Mouse (Mus musculus) limb, embryonic 13.5 days (tissue): ENCODE measurements at regions not wholly inside any gene's neighbourhood (a gene's known extent, or its start where the extent isn't known, plus 50 kb on each side); places are given as distances from the start of the nearest gene placed in this dataset.
A peak's percentile ranks its signal among the peaks of the same experiment; 100 is the strongest.

ENCODE experiments used
- ATAC-seq: fragments of 200-750 bp; cut with Nextera tagmentation; 2 replicates; pipeline ENCODE4 v1.8.0; 2017; ENCODE audit warnings: low read depth, moderate number of reproducible peaks, moderate TSS enrichment; ENCODE audit not compliant: low FRiP score
- H3K27ac ChIP-seq: fragments of 300-500 bp; sonication (generic); 2 replicates; pipeline ENCODE4 v1.5.1; 2015; ENCODE audit warnings: inconsistent platforms, mild to moderate bottlenecking, moderate library complexity
- H3K27me3 ChIP-seq: fragments of 300-500 bp; sonication (generic); 2 replicates; pipeline ENCODE4 v1.6.1; 2015; ENCODE audit warnings: mild to moderate bottlenecking, inconsistent platforms
- H3K36me3 ChIP-seq: fragments of 300-500 bp; sonication (generic); 2 replicates; pipeline ENCODE4 v1.6.1; 2015; ENCODE audit warnings: inconsistent platforms, mild to moderate bottlenecking, moderate library complexity
- H3K4me1 ChIP-seq: fragments of 300-500 bp; sonication (generic); 2 replicates; pipeline ENCODE4 v1.6.1; 2015; ENCODE audit warnings: inconsistent platforms
- H3K4me2 ChIP-seq: fragments of 300-500 bp; sonication (generic); replicated peaks from 2 replicates; pipeline ENCODE4 v1.6.1; 2015; ENCODE audit warnings: inconsistent platforms, mild to moderate bottlenecking, moderate library complexity
- H3K4me3 ChIP-seq: fragments of 300-500 bp; sonication (generic); 2 replicates; pipeline ENCODE4 v1.5.1; 2015; ENCODE audit warnings: moderate library complexity, mild to moderate bottlenecking, inconsistent platforms
- H3K9ac ChIP-seq: fragments of 300-500 bp; sonication (generic); 2 replicates; pipeline ENCODE4 v1.6.1; 2015; ENCODE audit warnings: mild to moderate bottlenecking, inconsistent platforms
- H3K9me3 ChIP-seq: fragments of 300-500 bp; sonication (generic); 2 replicates; pipeline ENCODE4 v1.6.1; 2016; ENCODE audit warnings: inconsistent platforms
- WGBS: fragments of 180-500 bp; shearing (Covaris S2); methylation state at CpG from one replicate; pipeline ENCODE4 v1.1.7; 2015; 5-methylcytosine and 5-hydroxymethylcytosine counted together

GRCm38 (mm10) chr1:155493333-155493732 is 64.6 kb upstream of the Acbd6 start:
- Histone ChIP-seq H3K4me3 (no peak overlapping the region), H3K9ac (no peak overlapping the region), H3K9me3 (no peaks in the 10 kb centered on the region), H3K27ac (no peak overlapping the region), H3K27me3 (no peaks in the 10 kb centered on the region), H3K36me3 (no peaks in the 10 kb centered on the region), H3K4me1 (peaks cover 37% of the 10 kb centered on the region), H3K4me2 (no peak overlapping the region)
- WGBS: 86% methylated on average over 6 of the region's 6 CpGs
- ATAC-seq: no peak

GRCm38 (mm10) chr1:155493799-155494198 is 64.1 kb upstream of the Acbd6 start:
- Histone ChIP-seq H3K9me3 (no peaks in the 10 kb centered on the region), H3K4me3 (no peak overlapping the region), H3K27ac (no peak overlapping the region), H3K36me3 (no peaks in the 10 kb centered on the region), H3K27me3 (no peaks in the 10 kb centered on the region), H3K9ac (no peak overlapping the region), H3K4me1 (peaks cover 34% of the 10 kb centered on the region), H3K4me2 (no peak overlapping the region)
- WGBS: 70% methylated on average over 4 of the region's 4 CpGs
- no peak for ATAC-seq

GRCm38 (mm10) chr1:155494347-155494746 is 63.6 kb upstream of the Acbd6 start:
- Histone ChIP-seq H3K36me3 (no peaks in the 10 kb centered on the region), H3K9me3 (no peaks in the 10 kb centered on the region), H3K4me3 (no peak overlapping the region), H3K27me3 (no peaks in the 10 kb centered on the region), H3K27ac (no peak overlapping the region), H3K4me2 (no peak overlapping the region), H3K4me1 (peaks cover 28% of the 10 kb centered on the region), H3K9ac (no peak overlapping the region)
- ATAC-seq: no peak
- 83% methylated on average over 2 of the region's 2 CpGs for WGBS

GRCm38 (mm10) chr1:155499735-155500134 is 58.2 kb upstream of the Acbd6 start:
- Histone ChIP-seq H3K27me3 (no peaks in the 10 kb centered on the region), H3K27ac (no peak overlapping the region), H3K4me2 (no peak overlapping the region), H3K4me3 (no peak overlapping the region), H3K9ac (no peak overlapping the region), H3K4me1 (peaks cover 20% of the 10 kb centered on the region), H3K36me3 (no peaks in the 10 kb centered on the region), H3K9me3 (no peaks in the 10 kb centered on the region)
- ATAC-seq: no peak
- WGBS: 91% methylated on average over 1 of the region's 1 CpGs

GRCm38 (mm10) chr1:155502867-155503266 is 55.1 kb upstream of the Acbd6 start:
- Histone ChIP-seq H3K27me3 (no peaks in the 10 kb centered on the region), H3K4me1 (peaks cover 33% of the 10 kb centered on the region), H3K27ac (no peak overlapping the region; the same call in 1 of the 2 replicates), H3K4me3 (no peak overlapping the region), H3K4me2 (peak overlapping the region; percentile 38; the same call in 1 of the 2 replicates), H3K36me3 (no peaks in the 10 kb centered on the region), H3K9ac (no peak overlapping the region), H3K9me3 (no peaks in the 10 kb centered on the region)
- WGBS: 50% methylated on average over 10 of the region's 10 CpGs
- 0 out of 2 replicates have a peak, but pooled peaks have one; percentile 6 for ATAC-seq

- Histone ChIP-seq H3K27me3 (no peaks in the 10 kb centered on the region), H3K9ac (no peak overlapping the region), H3K9me3 (no peaks in the 10 kb centered on the region), H3K4me2 (peak overlapping the region; percentile 5; the same call in 1 of the 2 replicates), H3K4me1 (peaks cover 33% of the 10 kb centered on the region), H3K27ac (peak overlapping the region; percentile 75), H3K4me3 (no peak overlapping the region), H3K36me3 (no peaks in the 10 kb centered on the region)
- peak; percentile 73 for ATAC-seq
- 41% methylated on average over 12 of the region's 12 CpGs for WGBS
Observed at GRCm38 (mm10) chr1:155504581-155505328, 53.2 kb upstream of the Acbd6 start.

GRCm38 (mm10) chr1:155505361-155506077 is 52.4 kb upstream of the Acbd6 start:
- no peaks in the 10 kb centered on the region for H3K9me3 ChIP-seq
- H3K27ac ChIP-seq: peak overlapping the region; percentile 75
- H3K36me3 ChIP-seq: no peaks in the 10 kb centered on the region
- no peaks in the 10 kb centered on the region for H3K27me3 ChIP-seq
- H3K4me2 ChIP-seq: no peak overlapping the region
- WGBS: 51% methylated on average over 6 of the region's 6 CpGs
- no peak overlapping the region for H3K9ac ChIP-seq
- ATAC-seq: no peak
- no peak overlapping the region for H3K4me3 ChIP-seq
- H3K4me1 ChIP-seq: peaks cover 33% of the 10 kb centered on the region
